Mouse (Mus musculus): ENCODE measurements around the gene Mettl1. TPM values are rescaled to one million over a fixed set of nuclear protein-coding genes. Genes with fewer than 3 reads are reported as not detected.
"Not testable (repeated sequence)": the region's sequence is repeated elsewhere in the genome, so short reads cannot be mapped to it uniquely, and the experiment has no call there.

The Mettl1 gene
- polyA plus RNA-seq, 1 experiment from 2014 or later, result 44.0 TPM

DNA sequence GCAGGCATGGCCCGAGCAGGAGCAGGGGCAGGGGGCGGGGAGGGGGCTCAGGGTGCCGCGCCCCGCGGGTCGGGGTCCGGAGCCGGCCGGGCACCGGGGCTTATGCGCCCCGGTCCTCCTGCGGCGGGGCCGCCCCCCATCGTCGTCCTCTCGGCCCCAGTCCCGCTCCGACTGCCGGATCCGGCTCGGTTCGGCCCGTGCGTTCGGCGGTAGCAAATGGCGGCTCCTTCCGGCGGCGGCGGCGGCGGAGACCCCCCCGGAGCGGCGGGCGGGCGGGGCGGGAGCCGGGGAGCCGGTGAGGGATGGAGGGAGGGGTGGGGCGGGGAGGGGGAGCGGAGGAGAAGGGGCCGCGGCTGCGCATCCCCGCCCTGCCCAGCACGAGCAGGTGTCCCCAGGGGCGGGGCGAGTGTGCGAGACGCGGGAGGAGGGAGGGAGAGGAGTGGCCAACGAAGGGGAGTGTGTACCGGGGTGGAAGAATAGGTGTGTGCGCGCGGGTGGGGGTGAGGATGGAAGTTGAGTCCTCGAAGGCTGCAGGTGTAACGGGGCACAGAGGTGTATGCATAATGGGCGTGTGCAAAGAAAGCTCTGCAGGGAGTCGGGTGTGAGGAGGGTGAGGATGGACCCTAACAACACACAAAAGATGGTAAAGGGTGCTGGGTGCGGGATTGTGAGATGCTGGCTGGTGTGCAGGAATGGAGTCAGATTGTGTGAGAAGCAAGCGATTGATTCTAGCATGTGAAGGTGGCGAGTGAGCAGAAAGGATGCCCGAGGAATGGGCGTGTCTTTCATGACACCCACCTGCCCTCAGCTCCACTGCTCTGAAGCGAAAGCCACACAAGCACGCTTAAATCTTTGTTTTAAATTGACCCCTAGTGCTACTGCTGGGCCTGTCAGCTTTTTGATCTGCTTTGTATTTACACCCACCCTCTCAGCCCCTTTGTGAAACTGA is 19.0 kb downstream of the Mettl1 start, which contains the start of gene March9:
Gene March9 (minus strand): TSS at position 217 of the 949 bp plus-strand sequence.
- H3K27ac ChIP-seq (ENCODE audit: low read depth, low read length), result peak within 1 kb of the TSS; percentile 87
- H3K36me3 ChIP-seq (ENCODE audit: control insufficient read depth, insufficient read depth, low read length), result peaks cover 11% of the 10 kb centered on the region
- peak within 1 kb of the TSS; percentile 95 for H3K9ac ChIP-seq (ENCODE audit: low read length)
- H3K4me2 ChIP-seq (ENCODE audit: low read depth, low read length, severe bottlenecking), result peak within 1 kb of the TSS; percentile 97
- no peaks in the 10 kb centered on the region for H3K9me3 ChIP-seq (ENCODE audit: control insufficient read depth, low read length)
- peak within 1 kb of the TSS; percentile 96 for H3K4me3 ChIP-seq (ENCODE audit: low read depth, low read length)
- no peaks in the 10 kb centered on the region for H3K27me3 ChIP-seq (ENCODE audit: control insufficient read depth, insufficient read depth, low read length)
- H3K4me1 ChIP-seq (replicated peaks; ENCODE audit: control insufficient read depth, insufficient read depth, low read length), result peaks cover 6% of the 10 kb centered on the region; the same call in 1 of the 2 replicates
- WGBS, result under 1% methylated on average over 63 of the region's 72 CpGs
- ATAC-seq (replicated peaks; ENCODE audit: low FRiP score) (peak; percentile 22), DNase-seq (ENCODE audit: low spot score) (peak; percentile 88)

GRCm38 (mm10) chr10:127061085-127061484 is 19.9 kb downstream of the Mettl1 start:
- Histone ChIP-seq H3K4me3 (ENCODE audit: low read depth, low read length) (peak overlapping the region; percentile 96), H3K4me1 (replicated peaks; ENCODE audit: control insufficient read depth, insufficient read depth, low read length) (peaks cover 6% of the 10 kb centered on the region; the same call in 1 of the 2 replicates), H3K27ac (ENCODE audit: low read depth, low read length) (peak overlapping the region; percentile 87), H3K36me3 (ENCODE audit: control insufficient read depth, insufficient read depth, low read length) (peaks cover 18% of the 10 kb centered on the region), H3K9me3 (ENCODE audit: control insufficient read depth, low read length) (no peaks in the 10 kb centered on the region), H3K27me3 (ENCODE audit: control insufficient read depth, insufficient read depth, low read length) (no peaks in the 10 kb centered on the region), H3K4me2 (ENCODE audit: low read depth, low read length, severe bottlenecking) (peak overlapping the region; percentile 97), H3K9ac (ENCODE audit: low read length) (peak overlapping the region; percentile 95)
- no peak for DNase-seq (ENCODE audit: low spot score)
- no peak for ATAC-seq (replicated peaks; ENCODE audit: low FRiP score)
- 16% methylated on average over 5 of the region's 5 CpGs for WGBS

DNA sequence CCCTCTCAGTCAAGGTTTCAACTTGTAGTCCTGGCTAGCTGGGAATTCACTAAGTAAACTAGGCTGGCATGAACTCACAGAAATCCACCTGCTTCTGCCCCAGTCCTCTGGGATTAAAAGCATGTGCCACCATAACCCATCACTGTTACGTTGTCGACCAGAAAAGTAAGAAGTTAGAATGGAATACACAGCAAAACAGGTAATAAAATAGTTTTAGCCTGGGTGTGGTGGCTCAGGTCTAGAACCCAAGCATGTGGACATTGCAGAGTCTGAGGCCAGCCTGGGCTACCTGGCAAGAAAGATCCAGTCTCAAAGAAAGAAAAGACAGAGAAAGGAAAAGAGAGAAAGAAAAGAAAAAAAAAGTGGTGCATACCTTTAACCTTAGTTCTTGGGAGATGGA is 20.3 kb downstream of the Mettl1 start:
- peaks cover 17% of the 10 kb centered on the region for H3K36me3 ChIP-seq (ENCODE audit: control insufficient read depth, insufficient read depth, low read length)
- H3K27me3 ChIP-seq (ENCODE audit: control insufficient read depth, insufficient read depth, low read length), result no peaks in the 10 kb centered on the region
- no peak overlapping the region for H3K4me3 ChIP-seq (ENCODE audit: low read depth, low read length)
- 76% methylated on average over 2 of the region's 2 CpGs for WGBS
- H3K4me1 ChIP-seq (replicated peaks; ENCODE audit: control insufficient read depth, insufficient read depth, low read length), result peaks cover 6% of the 10 kb centered on the region; the same call in 1 of the 2 replicates
- ATAC-seq (replicated peaks; ENCODE audit: low FRiP score) (no peak), DNase-seq (ENCODE audit: low spot score) (no peak)
- H3K4me2 ChIP-seq (ENCODE audit: low read depth, low read length, severe bottlenecking), result no peak overlapping the region
- no peak overlapping the region for H3K27ac ChIP-seq (ENCODE audit: low read depth, low read length)
- no peaks in the 10 kb centered on the region for H3K9me3 ChIP-seq (ENCODE audit: control insufficient read depth, low read length)
- no peak overlapping the region for H3K9ac ChIP-seq (ENCODE audit: low read length)

DNA sequence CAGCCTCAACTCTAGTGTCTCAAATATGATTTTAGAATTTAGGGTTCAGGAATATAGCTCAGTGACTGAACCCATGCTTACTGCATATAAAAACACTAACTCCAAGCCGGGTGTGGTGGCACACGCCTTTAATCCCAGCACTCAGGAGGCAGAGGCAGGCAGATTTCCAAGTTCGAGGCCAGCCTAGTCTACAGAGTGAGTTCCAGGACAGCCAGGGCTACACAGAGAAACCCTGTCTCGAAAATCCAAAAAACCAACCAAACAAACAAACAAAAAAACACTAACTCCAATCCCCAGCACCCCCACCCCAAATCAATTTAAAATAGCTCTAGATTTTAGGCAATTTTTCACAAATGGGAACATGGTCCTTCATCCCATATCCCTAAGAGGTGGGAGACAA is 20.9 kb downstream of the Mettl1 start:
- not testable (repeated sequence) for H3K9me3 ChIP-seq (ENCODE audit: control insufficient read depth, low read length); H3K9ac ChIP-seq (ENCODE audit: low read length); H3K27ac ChIP-seq (ENCODE audit: low read depth, low read length); H3K4me1 ChIP-seq (replicated peaks; ENCODE audit: control insufficient read depth, insufficient read depth, low read length); ATAC-seq (replicated peaks; ENCODE audit: low FRiP score); H3K27me3 ChIP-seq (ENCODE audit: control insufficient read depth, insufficient read depth, low read length); H3K4me2 ChIP-seq (ENCODE audit: low read depth, low read length, severe bottlenecking); DNase-seq (ENCODE audit: low spot score); H3K4me3 ChIP-seq (ENCODE audit: low read depth, low read length)
- WGBS, result 87% methylated on average over 4 of the region's 4 CpGs
- peaks cover 22% of the 10 kb centered on the region for H3K36me3 ChIP-seq (ENCODE audit: control insufficient read depth, insufficient read depth, low read length)

GRCm38 (mm10) chr10:127062503-127062902 is 21.3 kb downstream of the Mettl1 start:
- Histone ChIP-seq H3K9ac (ENCODE audit: low read length) (no peak overlapping the region), H3K4me1 (replicated peaks; ENCODE audit: control insufficient read depth, insufficient read depth, low read length) (peaks cover 6% of the 10 kb centered on the region; the same call in 1 of the 2 replicates), H3K27ac (ENCODE audit: low read depth, low read length) (no peak overlapping the region), H3K27me3 (ENCODE audit: control insufficient read depth, insufficient read depth, low read length) (no peaks in the 10 kb centered on the region), H3K9me3 (ENCODE audit: control insufficient read depth, low read length) (no peaks in the 10 kb centered on the region), H3K4me2 (ENCODE audit: low read depth, low read length, severe bottlenecking) (no peak overlapping the region), H3K4me3 (ENCODE audit: low read depth, low read length) (no peak overlapping the region), H3K36me3 (ENCODE audit: control insufficient read depth, insufficient read depth, low read length) (peaks cover 26% of the 10 kb centered on the region)
- no peak for ATAC-seq (replicated peaks; ENCODE audit: low FRiP score)
- 83% methylated on average over 5 of the region's 5 CpGs for WGBS
- no peak for DNase-seq (ENCODE audit: low spot score)

DNA sequence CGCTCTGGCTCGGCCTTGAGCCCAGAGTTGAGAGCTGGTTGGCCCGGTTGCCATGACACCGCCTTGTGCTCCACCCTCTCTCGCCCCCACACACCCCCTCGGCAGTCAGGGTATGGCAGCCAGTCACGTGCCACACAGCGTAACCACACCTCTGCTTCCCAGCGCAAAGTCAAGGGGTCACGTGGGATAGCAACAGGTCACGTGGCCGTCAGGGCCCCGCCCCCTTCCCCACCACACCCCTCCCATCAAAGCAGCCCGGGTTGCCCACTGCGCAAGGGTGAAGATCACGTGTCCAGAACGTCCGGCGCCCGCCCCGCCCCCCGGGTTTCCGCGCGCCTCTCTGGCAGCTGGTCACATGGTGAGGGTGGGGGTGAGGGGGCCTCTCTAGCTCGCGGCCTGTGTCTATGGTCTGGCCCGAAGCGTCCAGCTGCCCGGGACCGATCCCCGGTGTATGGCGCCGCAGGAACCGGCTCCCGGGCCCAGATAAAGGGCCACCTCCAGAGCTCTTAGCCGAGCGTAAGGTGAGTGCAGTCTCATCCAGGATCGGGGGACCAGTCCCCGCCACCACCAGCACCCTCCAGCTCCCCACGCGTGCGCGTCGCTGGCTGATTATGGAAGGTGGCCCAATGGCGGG is 22.1 kb downstream of the Mettl1 start, which contains the start of gene Cdk4:
Gene Cdk4 (plus strand): TSS at position 296 of the 634 bp plus-strand sequence.
- WGBS, result 0% methylated on average over 46 of the region's 46 CpGs
- peaks cover 8% of the 10 kb centered on the region; the same call in 1 of the 2 replicates for H3K4me1 ChIP-seq (replicated peaks; ENCODE audit: control insufficient read depth, insufficient read depth, low read length)
- H3K9me3 ChIP-seq (ENCODE audit: control insufficient read depth, low read length), result no peaks in the 10 kb centered on the region
- H3K36me3 ChIP-seq (ENCODE audit: control insufficient read depth, insufficient read depth, low read length), result peaks cover 31% of the 10 kb centered on the region
- peak within 1 kb of the TSS; percentile 86 for H3K4me2 ChIP-seq (ENCODE audit: low read depth, low read length, severe bottlenecking)
- H3K27me3 ChIP-seq (ENCODE audit: control insufficient read depth, insufficient read depth, low read length), result no peaks in the 10 kb centered on the region
- DNase-seq (ENCODE audit: low spot score), result peak; percentile 100
- H3K4me3 ChIP-seq (ENCODE audit: low read depth, low read length), result peak within 1 kb of the TSS; percentile 88
- H3K9ac ChIP-seq (ENCODE audit: low read length), result peak within 1 kb of the TSS; percentile 99
- H3K27ac ChIP-seq (ENCODE audit: low read depth, low read length), result peak within 1 kb of the TSS; percentile 84
- ATAC-seq (replicated peaks; ENCODE audit: low FRiP score), result peak; percentile 92

- no peaks in the 10 kb centered on the region for H3K9me3 ChIP-seq (ENCODE audit: control insufficient read depth, low read length)
- WGBS, result 14% methylated on average over 37 of the region's 37 CpGs
- peaks cover 31% of the 10 kb centered on the region for H3K36me3 ChIP-seq (ENCODE audit: control insufficient read depth, insufficient read depth, low read length)
- H3K27me3 ChIP-seq (ENCODE audit: control insufficient read depth, insufficient read depth, low read length), result no peaks in the 10 kb centered on the region
- H3K4me3 ChIP-seq (ENCODE audit: low read depth, low read length), result peak overlapping the region; percentile 88
- H3K27ac ChIP-seq (ENCODE audit: low read depth, low read length), result peak overlapping the region; percentile 84
- H3K4me1 ChIP-seq (replicated peaks; ENCODE audit: control insufficient read depth, insufficient read depth, low read length), result peaks cover 15% of the 10 kb centered on the region; the same call in 1 of the 2 replicates
- ATAC-seq (replicated peaks; ENCODE audit: low FRiP score) (0 out of 2 replicates have a peak, but pooled peaks have one; percentile 1), DNase-seq (ENCODE audit: low spot score) (peak; percentile 75)
- H3K4me2 ChIP-seq (ENCODE audit: low read depth, low read length, severe bottlenecking), result peak overlapping the region; percentile 86
- peak overlapping the region; percentile 99 for H3K9ac ChIP-seq (ENCODE audit: low read length)
Observed at GRCm38 (mm10) chr10:127063913-127064870, 23.0 kb downstream of the Mettl1 start.

Measured in forebrain, embryonic 11.5 days (tissue).